Mouse (Mus musculus): ENCODE results near the gene Sytl2. TPM values are rescaled to one million over a fixed set of nuclear protein-coding genes. Genes with fewer than 3 reads are reported as not detected.

Gene Sytl2
- polyA plus RNA-seq, 1 experiment, result 21.2 TPM

DNA sequence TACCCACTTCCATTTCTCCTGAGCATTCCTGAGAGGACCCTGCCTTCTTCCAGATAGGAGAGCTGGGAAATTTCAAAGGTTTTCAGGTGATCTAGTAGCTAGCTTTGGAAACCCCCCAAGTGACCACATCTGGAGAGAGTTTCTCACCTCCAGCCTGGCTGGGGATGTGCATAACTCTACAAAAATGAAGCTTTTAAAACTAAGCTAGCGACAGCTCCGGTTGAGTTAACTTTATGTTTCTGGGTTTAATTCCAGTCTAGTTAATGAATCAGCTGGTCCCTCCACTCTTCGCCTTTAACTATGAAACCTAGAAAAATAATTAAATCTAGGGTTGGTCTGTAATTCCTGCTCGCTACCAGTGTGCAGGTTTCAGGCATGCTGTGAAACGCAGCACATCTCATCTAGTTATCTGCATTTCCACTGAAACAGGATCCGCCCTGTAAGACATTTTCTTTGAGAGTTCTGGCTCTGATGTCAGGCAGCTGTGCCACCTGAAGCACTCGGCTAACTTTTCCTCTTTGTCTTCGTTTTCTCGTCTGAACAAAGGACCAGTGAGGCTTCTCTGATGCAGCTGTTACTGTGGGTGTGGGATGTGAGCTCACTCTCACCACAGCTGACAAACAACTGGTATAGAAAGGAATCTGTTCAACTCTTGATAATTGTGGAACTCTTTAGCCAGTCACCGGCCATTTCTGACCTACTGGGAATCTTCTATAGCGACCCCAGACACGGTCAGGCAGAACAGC is 39.3 kb downstream of the Sytl2 start:
- Histone ChIP-seq H3K4me3 (no peak overlapping the region), H3ac (ENCODE audit: control insufficient read depth, insufficient read length) (no peak overlapping the region), H3K4me2 (ENCODE audit: low read depth) (peak overlapping the region; percentile 53), H3K36me3 (ENCODE audit: control insufficient read depth, insufficient read depth) (peaks cover 4% of the 10 kb centered on the region), H3K79me2 (ENCODE audit: control insufficient read depth, insufficient read depth) (peaks cover 37% of the 10 kb centered on the region), H3K27me3 (ENCODE audit: control insufficient read depth, insufficient read depth, insufficient read length) (no peaks in the 10 kb centered on the region)
- peak in 2 of 3 experiments; percentile 47 to 73 for TF ChIP-seq MYOG (IDR thresholded peaks at IDR 0.05; ENCODE audit: control insufficient read depth in 1 of 3, insufficient read depth in 1 of 3, insufficient read length in 2 of 3, low read depth in 2 of 3)
- TF ChIP-seq POLR2AphosphoS2 (IDR thresholded peaks at IDR 0.05; ENCODE audit: insufficient read length, low read depth), result no peak
- TF ChIP-seq CEBPB (IDR thresholded peaks at IDR 0.05; ENCODE audit: insufficient read depth, poor library complexity, severe bottlenecking), result no peak
- TF ChIP-seq USF1 (IDR thresholded peaks at IDR 0.05; ENCODE audit: low read depth), result no peak
- peak; percentile 64 to 95 (median 91) for TF ChIP-seq MYOD1 (IDR thresholded peaks at IDR 0.05; ENCODE audit: control insufficient read depth in 1 of 3, insufficient read length in 2 of 3, low read depth in 2 of 3)
- TF ChIP-seq TCF3 (IDR thresholded peaks at IDR 0.05; ENCODE audit: insufficient read length, low read depth), result peak; percentile 43
- peak; percentile 94 for TF ChIP-seq TCF12 (IDR thresholded peaks at IDR 0.05; ENCODE audit: insufficient read depth, poor library complexity, severe bottlenecking)
- TF ChIP-seq E2F4 (IDR thresholded peaks at IDR 0.05; ENCODE audit: insufficient read depth), result no peak

DNA sequence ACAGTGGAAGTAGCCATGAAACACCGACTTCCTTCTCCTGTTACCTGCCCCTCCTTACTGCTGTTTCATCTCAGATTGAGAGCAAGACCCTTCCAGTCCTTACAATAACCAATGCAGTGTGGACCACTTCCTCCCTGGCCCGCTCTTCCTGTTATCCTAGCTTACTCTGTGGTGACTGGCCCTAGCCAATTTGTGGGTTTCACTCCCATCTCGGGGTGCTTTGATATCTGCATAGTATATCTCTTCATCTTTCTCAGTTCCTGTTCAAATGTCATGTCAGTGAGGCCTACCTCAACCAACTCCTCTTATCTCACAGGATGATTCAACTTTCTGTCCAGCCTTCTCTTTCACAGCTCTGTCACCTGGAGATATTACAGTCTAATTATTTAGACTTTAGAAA is 42.9 kb downstream of the Sytl2 start:
- Histone ChIP-seq H3K27me3 (ENCODE audit: control insufficient read depth, insufficient read depth, insufficient read length) (no peaks in the 10 kb centered on the region), H3K36me3 (ENCODE audit: control insufficient read depth, insufficient read depth) (peaks cover 10% of the 10 kb centered on the region), H3K4me2 (ENCODE audit: low read depth) (no peak overlapping the region), H3K4me3 (no peak overlapping the region), H3ac (ENCODE audit: control insufficient read depth, insufficient read length) (no peak overlapping the region), H3K79me2 (ENCODE audit: control insufficient read depth, insufficient read depth) (peaks cover 13% of the 10 kb centered on the region)
- TF ChIP-seq E2F4 (IDR thresholded peaks at IDR 0.05; ENCODE audit: insufficient read depth) (no peak), TCF12 (IDR thresholded peaks at IDR 0.05; ENCODE audit: insufficient read depth, poor library complexity, severe bottlenecking) (no peak), MAX (IDR thresholded peaks at IDR 0.05; ENCODE audit: low read depth) (no peak), POLR2AphosphoS2 (IDR thresholded peaks at IDR 0.05; ENCODE audit: insufficient read length, low read depth) (no peak), TCF3 (IDR thresholded peaks at IDR 0.05; ENCODE audit: insufficient read length, low read depth) (no peak), POLR2A (IDR thresholded peaks at IDR 0.05; ENCODE audit: insufficient read length, low read depth) (no peak), MYOD1 (IDR thresholded peaks at IDR 0.05; ENCODE audit: control insufficient read depth in 1 of 3, insufficient read length in 2 of 3, low read depth in 2 of 3) (no peak), MYOG (IDR thresholded peaks at IDR 0.05; ENCODE audit: control insufficient read depth in 1 of 3, insufficient read depth in 1 of 3, insufficient read length in 2 of 3, low read depth in 2 of 3) (no peak), REST (IDR thresholded peaks at IDR 0.05; ENCODE audit: insufficient read depth, insufficient read length) (no peak), CEBPB (IDR thresholded peaks at IDR 0.05; ENCODE audit: insufficient read depth, poor library complexity, severe bottlenecking) (no peak), USF1 (IDR thresholded peaks at IDR 0.05; ENCODE audit: low read depth) (no peak), SRF (IDR thresholded peaks at IDR 0.05; ENCODE audit: control insufficient read depth, insufficient read length, low read depth) (no peak)

- Histone ChIP-seq H3K4me2 (ENCODE audit: low read depth) (no peak overlapping the region), H3K27me3 (ENCODE audit: control insufficient read depth, insufficient read depth, insufficient read length) (no peaks in the 10 kb centered on the region), H3ac (ENCODE audit: control insufficient read depth, insufficient read length) (no peak overlapping the region), H3K79me2 (ENCODE audit: control insufficient read depth, insufficient read depth) (peaks cover 11% of the 10 kb centered on the region), H3K4me3 (no peak overlapping the region), H3K36me3 (ENCODE audit: control insufficient read depth, insufficient read depth) (peaks cover 25% of the 10 kb centered on the region)
- TF ChIP-seq TCF12 (IDR thresholded peaks at IDR 0.05; ENCODE audit: insufficient read depth, poor library complexity, severe bottlenecking) (no peak), REST (IDR thresholded peaks at IDR 0.05; ENCODE audit: insufficient read depth, insufficient read length) (no peak), CEBPB (IDR thresholded peaks at IDR 0.05; ENCODE audit: insufficient read depth, poor library complexity, severe bottlenecking) (no peak), E2F4 (IDR thresholded peaks at IDR 0.05; ENCODE audit: insufficient read depth) (no peak), SRF (IDR thresholded peaks at IDR 0.05; ENCODE audit: control insufficient read depth, insufficient read length, low read depth) (no peak), POLR2A (IDR thresholded peaks at IDR 0.05; ENCODE audit: insufficient read length, low read depth) (no peak), TCF3 (IDR thresholded peaks at IDR 0.05; ENCODE audit: insufficient read length, low read depth) (no peak), MAX (IDR thresholded peaks at IDR 0.05; ENCODE audit: low read depth) (no peak), USF1 (IDR thresholded peaks at IDR 0.05; ENCODE audit: low read depth) (no peak), POLR2AphosphoS2 (IDR thresholded peaks at IDR 0.05; ENCODE audit: insufficient read length, low read depth) (no peak), MYOG (IDR thresholded peaks at IDR 0.05; ENCODE audit: control insufficient read depth in 1 of 3, insufficient read depth in 1 of 3, insufficient read length in 2 of 3, low read depth in 2 of 3) (no peak), MYOD1 (IDR thresholded peaks at IDR 0.05; ENCODE audit: control insufficient read depth in 1 of 3, insufficient read length in 2 of 3, low read depth in 2 of 3) (no peak)
Observed at GRCm38 (mm10) chr7:90347779-90348437, 45.9 kb downstream of the Sytl2 start.

DNA sequence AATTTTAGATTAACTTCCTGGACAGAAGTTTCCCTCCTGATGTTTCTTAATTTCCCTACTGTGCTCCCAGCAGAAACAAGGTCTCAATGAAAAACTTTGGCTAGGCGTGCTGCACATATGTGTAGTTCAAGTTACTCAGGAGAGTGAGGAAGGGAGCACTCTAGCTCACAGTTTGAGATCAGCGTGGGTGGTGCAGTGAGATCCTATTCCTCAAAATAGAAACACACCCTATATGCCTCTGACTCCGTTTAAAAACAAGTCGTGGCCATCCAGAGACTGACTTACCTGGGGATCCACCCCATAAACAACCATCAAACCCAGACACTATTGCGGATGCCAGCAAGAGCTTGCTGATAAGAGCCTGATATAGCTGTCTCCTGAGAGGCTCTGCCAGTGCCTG is 47.0 kb downstream of the Sytl2 start:
- Histone ChIP-seq H3ac (ENCODE audit: control insufficient read depth, insufficient read length) (no peak overlapping the region), H3K36me3 (ENCODE audit: control insufficient read depth, insufficient read depth) (peaks cover 25% of the 10 kb centered on the region), H3K4me3 (no peak overlapping the region), H3K27me3 (ENCODE audit: control insufficient read depth, insufficient read depth, insufficient read length) (no peaks in the 10 kb centered on the region), H3K4me2 (ENCODE audit: low read depth) (no peak overlapping the region), H3K79me2 (ENCODE audit: control insufficient read depth, insufficient read depth) (peaks cover 7% of the 10 kb centered on the region)
- TF ChIP-seq MYOD1 (IDR thresholded peaks at IDR 0.05; ENCODE audit: control insufficient read depth in 1 of 3, insufficient read length in 2 of 3, low read depth in 2 of 3) (no peak), USF1 (IDR thresholded peaks at IDR 0.05; ENCODE audit: low read depth) (no peak), MYOG (IDR thresholded peaks at IDR 0.05; ENCODE audit: control insufficient read depth in 1 of 3, insufficient read depth in 1 of 3, insufficient read length in 2 of 3, low read depth in 2 of 3) (no peak), POLR2A (IDR thresholded peaks at IDR 0.05; ENCODE audit: insufficient read length, low read depth) (no peak), REST (IDR thresholded peaks at IDR 0.05; ENCODE audit: insufficient read depth, insufficient read length) (no peak), E2F4 (IDR thresholded peaks at IDR 0.05; ENCODE audit: insufficient read depth) (no peak), MAX (IDR thresholded peaks at IDR 0.05; ENCODE audit: low read depth) (no peak), TCF12 (IDR thresholded peaks at IDR 0.05; ENCODE audit: insufficient read depth, poor library complexity, severe bottlenecking) (no peak), SRF (IDR thresholded peaks at IDR 0.05; ENCODE audit: control insufficient read depth, insufficient read length, low read depth) (no peak), POLR2AphosphoS2 (IDR thresholded peaks at IDR 0.05; ENCODE audit: insufficient read length, low read depth) (no peak), TCF3 (IDR thresholded peaks at IDR 0.05; ENCODE audit: insufficient read length, low read depth) (no peak)

All from myocyte (in vitro differentiated cells).